Mouse (Mus musculus) erythroid progenitor cell, adult 5-6 weeks (primary cell): ENCODE measurements around the gene Mxra7. TPM values are rescaled to one million over a fixed set of nuclear protein-coding genes. Genes with fewer than 3 reads are reported as not detected.

Experiments used
- ATAC-seq: replicated peaks from 2 replicates; pipeline ENCODE4 v1.8.0; 2016; ENCODE audit warnings: moderate number of reproducible peaks, mild to moderate bottlenecking, moderate TSS enrichment, inconsistent platforms; ENCODE audit not compliant: poor library complexity, low FRiP score, severe bottlenecking
- total RNA-seq, 2 experiments: library from RNA; stranded (forward) in 1 of 2; stranded (reverse) in 1 of 2; fragments of 150-400 nt in 1 of 2; fragments of 186-747, 209-891 nt in 1 of 2; gene quantifications; 2 replicates each; pipeline versions ENCODE4 v1.2.3 to v1.2.4; 2015 to 2017; ENCODE audit warnings: low replicate concordance in 2 of 2

The Mxra7 gene
- total RNA-seq, 2 experiments from 2014 or later, result not detected

DNA sequence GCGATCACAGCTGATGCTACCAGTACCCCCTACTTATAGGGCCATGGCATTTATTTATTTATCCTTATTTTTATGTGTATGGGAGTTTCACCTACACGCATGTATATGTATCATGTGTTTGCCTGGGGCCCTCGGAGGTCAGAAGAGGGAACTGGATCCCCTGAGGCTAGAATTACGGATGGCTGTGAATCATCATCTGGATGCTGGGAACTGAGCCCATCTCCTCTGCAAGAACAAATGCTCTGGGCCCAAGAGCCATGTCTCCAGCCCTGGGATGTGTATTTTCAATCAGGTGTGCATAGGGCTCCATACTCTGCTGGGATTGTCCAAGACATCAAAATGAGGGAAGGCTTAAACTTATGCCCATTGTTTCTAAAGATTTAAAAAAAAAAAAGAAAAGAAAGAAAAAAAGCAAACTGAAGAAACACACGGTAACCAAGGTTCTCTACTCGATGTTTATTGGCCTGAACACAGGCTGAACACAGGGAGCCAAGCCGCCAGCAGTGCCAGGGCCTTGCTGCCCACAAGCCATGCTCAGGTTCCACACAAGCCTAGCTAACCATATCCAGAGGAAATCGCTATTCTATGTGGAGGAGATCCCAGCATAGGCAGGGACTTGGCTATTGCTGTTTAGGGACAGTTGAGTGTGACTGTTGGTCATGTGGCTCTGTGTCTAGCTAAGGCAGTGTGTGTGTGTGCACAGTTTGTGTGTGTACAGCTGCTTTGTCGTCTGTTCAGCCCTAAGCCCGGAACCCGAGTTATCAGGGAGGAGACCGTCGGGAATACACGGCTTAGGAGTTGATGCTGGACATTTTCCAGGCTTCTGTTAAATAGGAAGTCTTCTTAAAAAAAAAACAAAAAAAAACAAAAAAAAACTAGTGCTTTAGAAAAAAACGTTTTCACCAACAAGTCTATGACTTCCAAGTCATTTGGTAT, 21.4 kb downstream of the Mxra7 start:
- no peak for ATAC-seq

DNA sequence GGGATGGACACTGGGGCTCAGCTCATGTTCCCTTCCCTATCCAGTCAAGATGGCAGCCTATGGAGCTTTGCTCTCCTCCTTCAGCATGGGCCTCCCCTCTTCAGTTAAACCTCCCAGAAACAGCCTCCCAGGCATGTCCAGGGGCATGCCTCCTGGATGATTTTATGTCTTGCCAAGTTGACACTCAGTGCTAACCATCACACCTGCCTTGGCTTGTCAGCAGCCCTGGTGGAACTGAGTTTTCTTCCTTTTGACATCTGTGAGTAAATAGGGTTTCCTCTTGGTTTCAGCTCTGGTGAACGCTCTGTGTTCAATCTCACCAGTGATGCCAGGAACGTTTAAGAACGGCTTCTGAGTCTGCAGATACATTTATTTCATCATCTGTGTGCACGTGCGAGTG, 25.1 kb downstream of the Mxra7 start:
- ATAC-seq, result no peak

DNA sequence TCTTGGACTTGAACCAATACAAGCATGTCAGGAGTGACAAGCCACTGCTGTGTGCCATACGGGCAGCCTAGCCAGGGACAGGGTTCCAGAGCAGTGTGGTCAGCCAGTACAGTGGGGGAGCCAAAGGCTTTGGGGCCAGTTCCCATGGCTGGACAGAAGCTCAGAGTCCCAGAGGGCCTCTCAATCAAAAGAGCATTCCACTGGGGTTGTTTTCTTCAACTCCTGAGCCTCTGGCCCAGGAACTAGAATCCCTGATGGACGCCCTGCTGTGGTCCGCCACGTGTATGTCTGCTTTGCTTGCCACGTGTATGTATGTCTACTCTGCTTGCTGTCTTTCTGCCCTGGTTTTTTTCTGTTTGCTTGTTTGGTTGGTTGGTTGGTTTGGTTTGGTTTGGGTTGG, 26.7 kb downstream of the Mxra7 start:
- ATAC-seq, result no peak

DNA sequence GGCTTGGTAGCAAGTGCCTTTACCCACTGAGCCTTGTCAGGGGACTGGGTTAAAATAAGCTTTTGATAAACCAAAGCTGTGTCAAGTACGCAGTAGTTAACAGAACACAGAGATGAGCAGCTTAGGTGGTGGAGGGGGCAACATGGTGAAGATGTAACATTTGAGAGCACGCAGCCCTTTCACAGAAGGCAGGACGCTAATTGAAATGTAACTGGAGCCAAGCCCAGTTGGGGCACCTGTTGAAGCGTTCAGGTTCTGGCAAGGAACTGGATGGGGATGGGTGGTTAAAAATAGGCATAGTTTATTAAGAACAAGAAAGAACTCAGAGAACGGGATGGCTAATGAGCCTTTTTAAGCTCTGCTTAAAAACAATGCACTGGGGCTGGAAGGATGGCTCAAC, 28.5 kb downstream of the Mxra7 start:
- no peak for ATAC-seq

DNA sequence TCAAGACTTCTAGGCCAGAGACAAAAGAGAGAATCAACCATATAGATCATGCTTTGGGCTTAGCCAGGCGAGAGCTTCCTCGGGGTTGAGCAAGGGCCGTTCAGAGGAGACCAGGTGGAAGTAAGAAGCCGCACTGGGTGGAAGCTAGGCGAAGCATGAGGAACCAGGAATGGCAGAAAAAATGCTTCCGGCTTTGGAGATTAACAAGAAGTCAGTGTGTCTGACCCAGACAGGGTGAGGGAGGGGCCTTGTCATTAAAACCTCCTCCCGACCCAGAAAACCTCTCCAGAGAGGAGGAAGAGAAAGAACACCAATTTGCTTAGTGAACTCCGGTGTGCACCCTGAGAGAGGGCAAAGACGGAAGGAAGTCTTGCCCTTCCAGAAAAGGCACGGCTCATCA, 43.6 kb downstream of the Mxra7 start:
- ATAC-seq, result no peak

DNA sequence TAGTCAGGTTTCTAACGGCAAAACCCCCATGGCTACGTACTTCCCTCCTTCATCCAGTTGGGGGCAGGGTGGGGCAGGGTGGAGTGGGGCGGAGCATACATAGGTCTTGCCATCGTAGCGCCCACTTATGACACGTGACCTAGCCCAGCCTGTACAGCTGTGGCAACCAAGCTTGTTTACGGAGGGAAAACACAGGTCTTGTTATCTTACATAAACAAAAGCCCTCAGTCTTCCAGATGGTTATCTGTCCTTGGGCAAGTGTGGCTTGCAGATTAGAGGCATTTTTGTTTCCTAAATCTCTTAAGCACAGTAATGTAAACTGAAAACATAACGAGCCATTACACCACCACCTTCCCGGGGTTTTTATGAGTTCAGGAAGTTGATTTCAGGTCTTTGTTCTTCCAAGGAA, 45.1 kb downstream of the Mxra7 start:
- peak; percentile 77 for ATAC-seq

DNA sequence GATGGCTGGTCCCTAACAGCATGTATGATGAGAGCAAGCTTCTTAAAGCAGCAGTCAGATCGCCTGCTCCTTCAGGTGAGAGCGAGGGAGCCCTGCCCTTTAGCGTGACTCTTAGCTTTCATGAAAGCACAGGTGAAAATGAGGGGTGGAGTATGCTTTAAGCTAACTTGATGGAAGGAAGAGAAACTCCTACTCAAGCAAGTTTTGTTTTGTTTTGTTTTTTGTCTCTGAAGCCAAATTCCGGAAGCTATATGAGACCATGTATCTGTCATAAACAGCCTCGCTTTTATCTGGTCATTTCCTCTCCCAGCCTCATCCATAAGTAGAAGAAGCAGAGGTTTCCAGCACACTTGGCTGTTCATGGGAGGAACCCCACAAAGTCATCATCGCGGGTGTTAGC, 52.4 kb downstream of the Mxra7 start, which contains the start of gene St6galnac1:
St6galnac1 (minus strand) TSS at position 101 of the 400 bp plus-strand sequence.
- no peak for ATAC-seq

DNA sequence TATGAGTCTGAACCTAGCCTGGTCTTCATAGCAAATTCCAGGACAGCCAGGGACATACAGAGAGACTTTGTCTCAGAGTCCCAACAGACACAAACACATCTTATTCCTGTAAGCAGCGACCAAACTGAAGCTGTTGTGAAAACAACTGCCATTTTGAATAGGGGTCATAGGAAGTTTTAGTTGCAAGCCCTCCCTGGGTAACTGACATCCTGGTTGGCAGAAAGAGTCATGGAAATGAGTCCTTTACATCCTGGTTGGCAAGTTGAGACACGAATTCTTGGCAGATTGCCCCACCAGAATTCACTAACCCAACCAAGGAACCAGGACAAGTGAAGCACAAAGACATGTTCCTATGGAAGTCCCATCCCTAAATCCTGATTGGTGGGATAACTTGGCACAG, 54.6 kb downstream of the Mxra7 start:
- no peak for ATAC-seq

DNA sequence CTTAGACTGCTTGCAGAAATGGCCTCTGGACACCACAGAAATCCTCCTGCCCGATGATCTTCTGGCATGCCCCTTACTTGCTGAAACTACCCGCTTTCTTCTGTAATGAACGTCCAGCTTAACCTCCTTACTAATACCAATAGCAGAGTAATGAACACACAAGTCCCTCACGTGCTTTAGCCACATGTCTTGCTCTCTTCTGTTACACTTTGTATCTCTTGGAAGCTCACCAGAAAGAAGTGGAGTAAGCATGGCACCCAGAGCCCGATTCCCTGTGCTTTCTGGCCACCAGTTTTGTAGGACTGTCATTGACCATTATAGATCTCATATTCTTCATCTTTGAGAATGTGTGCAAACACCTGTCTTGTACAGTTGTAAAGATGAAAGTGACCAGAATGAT, 58.0 kb downstream of the Mxra7 start:
- ATAC-seq, result no peak

DNA sequence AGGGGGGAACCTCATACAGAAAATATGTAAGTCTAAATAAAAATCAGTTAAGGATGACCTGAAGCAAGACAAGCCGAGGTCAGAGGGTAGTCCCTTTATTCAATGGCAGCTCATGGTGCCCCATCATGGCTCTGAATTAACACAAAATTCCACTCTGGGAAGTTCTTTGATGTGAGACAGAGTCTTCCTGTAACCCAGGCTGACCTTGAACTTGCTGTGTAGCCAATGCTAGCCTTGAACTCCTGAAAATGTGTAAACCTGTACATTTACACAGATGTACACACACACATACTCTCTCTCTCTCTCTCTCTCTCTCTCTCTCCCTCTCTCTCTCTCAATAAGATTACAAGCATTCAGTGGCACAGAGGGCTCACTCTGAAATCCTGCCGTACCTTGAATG, 62.9 kb downstream of the Mxra7 start:
- ATAC-seq, result no peak

DNA sequence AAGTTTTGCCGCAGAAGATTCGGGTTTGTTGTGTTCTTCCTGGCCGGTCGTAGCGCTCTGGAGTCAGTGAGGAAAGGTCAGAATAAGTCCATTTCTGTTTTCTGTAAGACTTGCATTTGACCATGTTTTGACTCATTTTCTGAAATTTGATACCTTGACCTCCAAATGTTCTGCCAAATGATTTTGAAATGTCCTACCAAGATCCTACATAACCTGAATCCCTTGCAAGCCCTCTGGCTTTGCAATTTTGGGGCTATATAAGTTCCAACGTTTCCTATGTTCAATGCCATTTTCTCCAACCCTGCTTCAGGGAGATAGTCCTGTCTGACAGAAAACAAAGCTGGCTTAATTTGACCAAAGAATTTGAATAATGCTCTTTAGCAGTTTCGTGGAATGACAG, 63.5 kb downstream of the Mxra7 start:
- no peak for ATAC-seq

DNA sequence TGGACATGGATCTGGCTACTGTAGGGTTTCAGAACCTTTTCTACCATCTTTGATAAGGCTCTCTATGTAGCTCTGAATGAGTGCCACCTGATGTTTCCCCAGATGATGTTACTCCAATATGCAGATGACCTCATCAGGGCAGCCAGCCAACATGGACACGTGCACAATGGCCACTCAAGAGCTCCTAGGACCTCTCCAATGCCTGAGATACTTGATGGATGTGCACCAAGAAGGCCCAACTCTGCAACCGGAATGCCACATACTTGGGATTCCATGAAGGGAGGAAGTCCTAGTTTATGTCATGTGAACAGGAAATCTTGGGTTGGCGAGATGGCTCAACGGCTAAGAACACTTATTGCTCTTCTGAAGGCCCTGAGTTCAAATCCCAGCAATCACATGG, 72.7 kb downstream of the Mxra7 start:
- no peak for ATAC-seq

DNA sequence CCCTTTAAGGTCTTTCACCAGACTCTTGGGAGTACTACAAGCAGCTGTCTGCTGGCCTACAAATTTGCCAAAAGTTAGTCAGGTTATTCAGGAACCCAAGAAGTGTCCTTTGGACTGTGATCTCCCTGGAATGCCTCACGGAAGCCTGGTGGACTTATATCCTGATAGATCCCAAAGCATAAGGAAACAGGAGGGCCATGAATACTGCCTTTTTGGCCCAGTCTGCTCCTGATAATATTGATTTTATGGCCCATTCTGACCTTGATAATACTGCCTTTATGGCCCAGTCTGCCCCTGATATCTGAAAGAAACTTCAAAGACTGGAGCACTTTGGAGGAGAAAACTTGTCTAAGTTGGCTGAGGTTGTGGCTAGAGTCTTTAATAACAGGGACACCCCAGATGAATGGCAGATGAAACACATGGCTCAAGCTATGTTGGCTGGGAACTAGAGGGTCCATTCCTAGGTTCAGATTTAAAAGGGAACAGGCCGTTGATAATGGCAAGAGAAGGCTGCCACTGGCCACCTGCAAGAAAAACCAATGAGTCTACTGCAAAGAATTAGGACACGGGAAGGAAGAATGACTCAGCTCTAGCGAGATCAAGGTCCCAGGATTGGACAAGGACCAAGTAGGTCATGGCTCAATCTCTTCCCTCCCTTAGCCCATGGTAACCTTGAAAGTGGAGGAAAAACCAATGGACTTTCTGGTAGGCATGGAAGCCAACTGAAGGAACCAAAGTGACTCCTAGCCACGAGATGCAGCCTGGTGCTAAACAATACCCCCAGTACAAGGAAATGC, 74.0 kb downstream of the Mxra7 start:
- no peak for ATAC-seq

Other genes with a start within 250 kb of the Mxra7 start
- 95.5 and 136 TPM in 2 replicates for gene Ube2o, start 246.6 kb downstream of the Mxra7 start, total RNA-seq (2015; ENCODE audit: low replicate concordance)
- gene Ube2o, start 246.6 kb downstream of the Mxra7 start, total RNA-seq (2017; ENCODE audit: low replicate concordance), result 126 and 150 TPM in 2 replicates
- gene Aanat, start 241.6 kb downstream of the Mxra7 start, total RNA-seq (2015; ENCODE audit: low replicate concordance), result not detected in 2 replicates
- not detected in 2 replicates for gene Aanat, start 241.6 kb downstream of the Mxra7 start, total RNA-seq (2017; ENCODE audit: low replicate concordance)
- 6.3 and 12.6 TPM in 2 replicates for gene Rhbdf2, start 201.0 kb downstream of the Mxra7 start, total RNA-seq (2015; ENCODE audit: low replicate concordance)
- gene Rhbdf2, start 201.0 kb downstream of the Mxra7 start, total RNA-seq (2017; ENCODE audit: low replicate concordance), result 5.9 and 11.5 TPM in 2 replicates
- not detected in 2 replicates for gene Prcd, start 174.5 kb downstream of the Mxra7 start, total RNA-seq (2015; ENCODE audit: low replicate concordance)
- gene Prcd, start 174.5 kb downstream of the Mxra7 start, total RNA-seq (2017; ENCODE audit: low replicate concordance), result not detected in 2 replicates
- gene Cygb, start 173.7 kb downstream of the Mxra7 start, total RNA-seq (2015; ENCODE audit: low replicate concordance), result not detected in 2 replicates
- gene Cygb, start 173.7 kb downstream of the Mxra7 start, total RNA-seq (2017; ENCODE audit: low replicate concordance), result not detected in 2 replicates
- gene St6galnac1, start 52.5 kb downstream of the Mxra7 start, total RNA-seq (2015; ENCODE audit: low replicate concordance), result not detected in 2 replicates
- gene St6galnac1, start 52.5 kb downstream of the Mxra7 start, total RNA-seq (2017; ENCODE audit: low replicate concordance), result not detected in 2 replicates
- gene Mettl23, start 15.2 kb upstream of the Mxra7 start, total RNA-seq (2015; ENCODE audit: low replicate concordance), result 27.4 and 60.4 TPM in 2 replicates
- gene Mettl23, start 15.2 kb upstream of the Mxra7 start, total RNA-seq (2017; ENCODE audit: low replicate concordance), result 17.8 and 18.4 TPM in 2 replicates
- gene Jmjd6, start 15.4 kb upstream of the Mxra7 start, total RNA-seq (2015; ENCODE audit: low replicate concordance), result 5.4 and 18.0 TPM in 2 replicates
- gene Jmjd6, start 15.4 kb upstream of the Mxra7 start, total RNA-seq (2017; ENCODE audit: low replicate concordance), result 5.1 and 10.8 TPM in 2 replicates
- gene Mfsd11, start 24.4 kb upstream of the Mxra7 start, total RNA-seq (2015; ENCODE audit: low replicate concordance), result 6.8 and 34.8 TPM in 2 replicates
- gene Mfsd11, start 24.4 kb upstream of the Mxra7 start, total RNA-seq (2017; ENCODE audit: low replicate concordance), result 7.6 and 15.8 TPM in 2 replicates
- gene Srsf2, start 25.0 kb upstream of the Mxra7 start, total RNA-seq (2015; ENCODE audit: low replicate concordance), result 911 and 1,279 TPM in 2 replicates
- 284 and 388 TPM in 2 replicates for gene Srsf2, start 25.0 kb upstream of the Mxra7 start, total RNA-seq (2017; ENCODE audit: low replicate concordance)
- not detected in 2 replicates for gene Mgat5b, start 90.8 kb upstream of the Mxra7 start, total RNA-seq (2015; ENCODE audit: low replicate concordance)
- gene Mgat5b, start 90.8 kb upstream of the Mxra7 start, total RNA-seq (2017; ENCODE audit: low replicate concordance), result not detected in 2 replicates